Mouse (Mus musculus): Measurements from ENCODE around the gene 1700001K19Rik. TPM values are rescaled to one million over a fixed set of nuclear protein-coding genes. Genes with fewer than 3 reads are reported as not detected.

1700001K19Rik gene
- total and polyA plus RNA-seq, 3 experiments: not detected

GRCm38 (mm10) chr12:110651464-110651863 lies 31.0 kb downstream of the 1700001K19Rik start:
- peaks cover 89 to 95% of the 10 kb centered on the region in 2 experiments for H3K36me3 ChIP-seq (replicated peaks in 1 of 2; ENCODE audit: control insufficient read depth in 1 of 2, insufficient read depth in 1 of 2, low read length in 1 of 2)
- TF ChIP-seq MYC (IDR thresholded peaks at IDR 0.05; ENCODE audit: low read depth, low read length) (no peak), MAZ (IDR thresholded peaks at IDR 0.05; ENCODE audit: low read depth, low read length) (no peak), MAX (IDR thresholded peaks at IDR 0.05; ENCODE audit: low read length) (no peak), ZMIZ1 (IDR thresholded peaks at IDR 0.05; ENCODE audit: low read depth, low read length) (no peak)

GRCm38 (mm10) chr12:110650241-110650641 lies 32.2 kb downstream of the 1700001K19Rik start:
- no peak for TF ChIP-seq CHD1 (IDR thresholded peaks at IDR 0.05; ENCODE audit: low read depth, low read length)
- TF ChIP-seq SIN3A (IDR thresholded peaks at IDR 0.05; ENCODE audit: low read length): no peak
- TF ChIP-seq TBP (conservative IDR thresholded peaks at IDR 0.05; ENCODE audit: low read depth, low read length): no peak
- peak; percentile 15 for TF ChIP-seq SMC3 (IDR thresholded peaks at IDR 0.05; ENCODE audit: low read depth, low read length)
- peak in 1 of 2 experiments; percentile 23; a peak in 1 of 4 replicates for TF ChIP-seq CTCF (conservative IDR thresholded peaks at IDR 0.05 in 1 of 2, IDR thresholded peaks at IDR 0.05 in 1 of 2; ENCODE audit: low read depth in 2 of 2, low read length in 2 of 2)
- TF ChIP-seq ZKSCAN1 (IDR thresholded peaks at IDR 0.05; ENCODE audit: borderline replicate concordance, low read depth, low read length): no peak
- TF ChIP-seq ZNF384 (IDR thresholded peaks at IDR 0.05; ENCODE audit: low read depth, low read length): no peak
- TF ChIP-seq MAZ (IDR thresholded peaks at IDR 0.05; ENCODE audit: low read depth, low read length): no peak
- no peak for TF ChIP-seq POLR2A (IDR thresholded peaks at IDR 0.05; ENCODE audit: low read depth, low read length)
- in situ Hi-C loops (cut with MboI; ENCODE audit: low pct_ligation_motif_present, low pct_unique_long_range_greater_than_20kb, low sequenced_read_pairs): no loop called here
- Histone ChIP-seq H3K36me3 (replicated peaks in 1 of 2; ENCODE audit: control insufficient read depth in 1 of 2, insufficient read depth in 1 of 2, low read length in 1 of 2) (peaks cover 84 to 92% of the 10 kb centered on the region in 2 experiments), H3K27me3 (replicated peaks) (no peaks in the 10 kb centered on the region), H3K4me1 (ENCODE audit: control insufficient read depth in 1 of 2, insufficient read depth in 2 of 2) (no peaks in the 10 kb centered on the region), H3K4me2 (ENCODE audit: insufficient read depth, low read depth, poor library complexity, severe bottlenecking) (no peak overlapping the region), H3K4me3 (replicated peaks in 1 of 3; ENCODE audit: low read depth in 2 of 3, low read length in 2 of 3, poor library complexity in 1 of 3) (no peak overlapping the region), H3K9ac (ENCODE audit: insufficient read depth, low read depth) (no peak overlapping the region), H3K27ac (ENCODE audit: insufficient read depth, low read depth) (no peak overlapping the region), H3K9me3 (replicated peaks; ENCODE audit: low read length) (no peaks in the 10 kb centered on the region), H3K79me2 (replicated peaks; ENCODE audit: control insufficient read depth, extremely low read depth, insufficient read depth, poor library complexity, severe bottlenecking) (no peaks in the 10 kb centered on the region)
- dilution Hi-C loops (cut with MboI; ENCODE audit: extremely low pct_ligation_motif_present, extremely low pct_unique_long_range_greater_than_20kb, low sequenced_read_pairs): no loop called here
- DNase-seq (ENCODE audit: extremely low read depth): no peak

More at GRCm38 (mm10) chr12:110651464-110651863, 31.0 kb downstream of the 1700001K19Rik start:
- no peak overlapping the region for H3K9ac ChIP-seq (ENCODE audit: insufficient read depth, low read depth)
- no peaks in the 10 kb centered on the region for H3K9me3 ChIP-seq (replicated peaks; ENCODE audit: low read length)
- H3K4me3 ChIP-seq (replicated peaks in 1 of 3; ENCODE audit: low read depth in 2 of 3, low read length in 2 of 3, poor library complexity in 1 of 3): no peak overlapping the region
- dilution Hi-C loops (cut with MboI; ENCODE audit: extremely low pct_ligation_motif_present, extremely low pct_unique_long_range_greater_than_20kb, low sequenced_read_pairs) (no loop called here), in situ Hi-C loops (cut with MboI; ENCODE audit: low pct_ligation_motif_present, low pct_unique_long_range_greater_than_20kb, low sequenced_read_pairs) (no loop called here)
- H3K27ac ChIP-seq (ENCODE audit: insufficient read depth, low read depth): no peak overlapping the region
- H3K79me2 ChIP-seq (replicated peaks; ENCODE audit: control insufficient read depth, extremely low read depth, insufficient read depth, poor library complexity, severe bottlenecking): no peaks in the 10 kb centered on the region
- no peaks in the 10 kb centered on the region for H3K4me1 ChIP-seq (ENCODE audit: control insufficient read depth in 1 of 2, insufficient read depth in 2 of 2)
- no peak overlapping the region for H3K4me2 ChIP-seq (ENCODE audit: insufficient read depth, low read depth, poor library complexity, severe bottlenecking)
- no peaks in the 10 kb centered on the region for H3K27me3 ChIP-seq (replicated peaks)
- DNase-seq (ENCODE audit: extremely low read depth): no peak

GRCm38 (mm10) chr12:110637507-110638114 lies 44.8 kb downstream of the 1700001K19Rik start:
- Histone ChIP-seq H3K4me2 (ENCODE audit: insufficient read depth, low read depth, poor library complexity, severe bottlenecking) (no peak overlapping the region), H3K36me3 (replicated peaks in 1 of 2; ENCODE audit: control insufficient read depth in 1 of 2, insufficient read depth in 1 of 2, low read length in 1 of 2) (peaks cover 96 to 100% of the 10 kb centered on the region in 2 experiments), H3K9ac (ENCODE audit: insufficient read depth, low read depth) (no peak overlapping the region), H3K27ac (ENCODE audit: insufficient read depth, low read depth) (no peak overlapping the region), H3K9me3 (replicated peaks; ENCODE audit: low read length) (no peaks in the 10 kb centered on the region), H3K27me3 (replicated peaks) (no peaks in the 10 kb centered on the region), H3K79me2 (replicated peaks; ENCODE audit: control insufficient read depth, extremely low read depth, insufficient read depth, poor library complexity, severe bottlenecking) (no peaks in the 10 kb centered on the region), H3K4me3 (replicated peaks in 1 of 3; ENCODE audit: low read depth in 2 of 3, low read length in 2 of 3, poor library complexity in 1 of 3) (no peak overlapping the region), H3K4me1 (ENCODE audit: control insufficient read depth in 1 of 2, insufficient read depth in 2 of 2) (no peaks in the 10 kb centered on the region)
- dilution Hi-C loops (cut with MboI; ENCODE audit: extremely low pct_ligation_motif_present, extremely low pct_unique_long_range_greater_than_20kb, low sequenced_read_pairs): no loop called here
- no peak for DNase-seq (ENCODE audit: extremely low read depth)
- in situ Hi-C loops (cut with MboI; ENCODE audit: low pct_ligation_motif_present, low pct_unique_long_range_greater_than_20kb, low sequenced_read_pairs): no loop called here
- TF ChIP-seq MAFK (IDR thresholded peaks at IDR 0.05; ENCODE audit: insufficient replicate concordance, low read length) (no peak), JUND (conservative IDR thresholded peaks at IDR 0.05; ENCODE audit: low read depth, low read length) (no peak), ZMIZ1 (IDR thresholded peaks at IDR 0.05; ENCODE audit: low read depth, low read length) (no peak), GABPA (IDR thresholded peaks at IDR 0.05; ENCODE audit: insufficient replicate concordance, low read depth, low read length) (no peak), TBP (conservative IDR thresholded peaks at IDR 0.05; ENCODE audit: low read depth, low read length) (no peak), ZC3H11A (IDR thresholded peaks at IDR 0.05; ENCODE audit: low read depth, low read length) (no peak), KAT2A (IDR thresholded peaks at IDR 0.05; ENCODE audit: insufficient replicate concordance, low read length) (no peak), MAX (IDR thresholded peaks at IDR 0.05; ENCODE audit: low read length) (no peak), JUN (IDR thresholded peaks at IDR 0.05; ENCODE audit: insufficient read depth, low read depth, low read length) (no peak), USF2 (conservative IDR thresholded peaks at IDR 0.05; ENCODE audit: low read depth, low read length) (no peak), CTCF (conservative IDR thresholded peaks at IDR 0.05 in 1 of 2, IDR thresholded peaks at IDR 0.05 in 1 of 2; ENCODE audit: low read depth in 2 of 2, low read length in 2 of 2) (no peak), TCF12 (IDR thresholded peaks at IDR 0.05; ENCODE audit: low read depth, low read length) (no peak), BHLHE40 (IDR thresholded peaks at IDR 0.05; ENCODE audit: low read depth, low read length) (no peak), MEF2A (IDR thresholded peaks at IDR 0.05; ENCODE audit: borderline replicate concordance, low read depth, low read length) (no peak), IRF4 (IDR thresholded peaks at IDR 0.05; ENCODE audit: low read depth, low read length) (no peak), RAD21 (IDR thresholded peaks at IDR 0.05; ENCODE audit: low read depth, low read length) (no peak), NELFE (IDR thresholded peaks at IDR 0.05; ENCODE audit: low read depth, low read length) (no peak)

Measured in CH12.LX (cell line).